Mouse (Mus musculus): Measurements from ENCODE around the gene Arfip1. TPM values are rescaled to one million over a fixed set of nuclear protein-coding genes. Genes with fewer than 3 reads are reported as not detected.

Arfip1 gene
- polyA plus RNA-seq, 1 experiment from 2014 or later = 60.9 TPM

GRCm38 (mm10) chr3:84586736-84587135 is 4.3 kb upstream of the Arfip1 start:
- no peaks in the 10 kb centered on the region for H3K9me3 ChIP-seq (ENCODE audit: control insufficient read depth, low read length)
- no peak overlapping the region for H3K4me3 ChIP-seq (ENCODE audit: low read depth, low read length)
- WGBS = 28% methylated on average over 5 of the region's 5 CpGs
- no peaks in the 10 kb centered on the region for H3K36me3 ChIP-seq (ENCODE audit: control insufficient read depth, insufficient read depth, low read length)
- no peak overlapping the region for H3K9ac ChIP-seq (ENCODE audit: low read length)
- H3K27me3 ChIP-seq (ENCODE audit: control insufficient read depth, insufficient read depth, low read length) = no peaks in the 10 kb centered on the region
- ATAC-seq (ENCODE audit: low FRiP score, low TSS enrichment) = no peak
- no peak for TF ChIP-seq EP300 (optimal IDR thresholded peaks at IDR 0.05)
- no peak for TF ChIP-seq CTCF (IDR thresholded peaks at IDR 0.05; ENCODE audit: low read depth)
- H3K4me2 ChIP-seq (replicated peaks; ENCODE audit: low read depth) = no peak overlapping the region
- no peaks in the 10 kb centered on the region for H3K4me1 ChIP-seq (replicated peaks; ENCODE audit: control insufficient read depth, insufficient read depth)
- no peak overlapping the region for H3K27ac ChIP-seq (replicated peaks)
- DNase-seq (ENCODE audit: low spot score) = no peak

- H3K27me3 ChIP-seq (ENCODE audit: control insufficient read depth, insufficient read depth, low read length) = no peaks in the 10 kb centered on the region
- peak overlapping the region; percentile 77 for H3K9ac ChIP-seq (ENCODE audit: low read length)
- peak overlapping the region; percentile 97 for H3K27ac ChIP-seq (replicated peaks)
- H3K36me3 ChIP-seq (ENCODE audit: control insufficient read depth, insufficient read depth, low read length) = no peaks in the 10 kb centered on the region
- peak overlapping the region; percentile 69 for H3K4me2 ChIP-seq (replicated peaks; ENCODE audit: low read depth)
- no peaks in the 10 kb centered on the region for H3K9me3 ChIP-seq (ENCODE audit: control insufficient read depth, low read length)
- peak overlapping the region; percentile 85 for H3K4me3 ChIP-seq (ENCODE audit: low read depth, low read length)
- TF ChIP-seq CTCF (IDR thresholded peaks at IDR 0.05; ENCODE audit: low read depth) = no peak
- TF ChIP-seq EP300 (optimal IDR thresholded peaks at IDR 0.05) = no peak
- WGBS = under 1% methylated on average over 23 of the region's 27 CpGs
- DNase-seq (ENCODE audit: low spot score) = no peak
- no peak for ATAC-seq (ENCODE audit: low FRiP score, low TSS enrichment)
- peaks cover 4% of the 10 kb centered on the region for H3K4me1 ChIP-seq (replicated peaks; ENCODE audit: control insufficient read depth, insufficient read depth)
These were observed 470 bp upstream of the Arfip1 start for GRCm38 (mm10) chr3:84582913-84583276.

- Histone ChIP-seq H3K4me1 (replicated peaks; ENCODE audit: control insufficient read depth, insufficient read depth) (peaks cover 4% of the 10 kb centered on the region), H3K27me3 (ENCODE audit: control insufficient read depth, insufficient read depth, low read length) (no peaks in the 10 kb centered on the region), H3K9me3 (ENCODE audit: control insufficient read depth, low read length) (no peaks in the 10 kb centered on the region), H3K9ac (ENCODE audit: low read length) (peak overlapping the region; percentile 77), H3K4me3 (ENCODE audit: low read depth, low read length) (peak overlapping the region; percentile 85), H3K27ac (replicated peaks) (peak overlapping the region; percentile 97), H3K4me2 (replicated peaks; ENCODE audit: low read depth) (peak overlapping the region; percentile 69), H3K36me3 (ENCODE audit: control insufficient read depth, insufficient read depth, low read length) (no peaks in the 10 kb centered on the region)
- no peak for ATAC-seq (ENCODE audit: low FRiP score, low TSS enrichment)
- no peak for DNase-seq (ENCODE audit: low spot score)
- WGBS = 0% methylated on average over 4 of the region's 4 CpGs
- no peak for TF ChIP-seq CTCF (IDR thresholded peaks at IDR 0.05; ENCODE audit: low read depth)
- TF ChIP-seq EP300 (optimal IDR thresholded peaks at IDR 0.05) = no peak
These were observed 766 bp downstream of the Arfip1 start for GRCm38 (mm10) chr3:84581696-84582022.

- no peak for ATAC-seq (ENCODE audit: low FRiP score, low TSS enrichment)
- Histone ChIP-seq H3K4me3 (ENCODE audit: low read depth, low read length) (peak overlapping the region; percentile 85), H3K27ac (replicated peaks) (no peak overlapping the region), H3K9me3 (ENCODE audit: control insufficient read depth, low read length) (no peaks in the 10 kb centered on the region), H3K27me3 (ENCODE audit: control insufficient read depth, insufficient read depth, low read length) (no peaks in the 10 kb centered on the region), H3K9ac (ENCODE audit: low read length) (0 out of 2 replicates have a peak overlapping the region, but pooled peaks have one; percentile 8), H3K36me3 (ENCODE audit: control insufficient read depth, insufficient read depth, low read length) (no peaks in the 10 kb centered on the region), H3K4me1 (replicated peaks; ENCODE audit: control insufficient read depth, insufficient read depth) (peaks cover 4% of the 10 kb centered on the region), H3K4me2 (replicated peaks; ENCODE audit: low read depth) (peak overlapping the region; percentile 69)
- DNase-seq (ENCODE audit: low spot score) = no peak
- 11% methylated on average over 4 of the region's 4 CpGs for WGBS
- TF ChIP-seq CTCF (IDR thresholded peaks at IDR 0.05; ENCODE audit: low read depth) = no peak
- TF ChIP-seq EP300 (optimal IDR thresholded peaks at IDR 0.05) = no peak
These were observed 1.7 kb downstream of the Arfip1 start for GRCm38 (mm10) chr3:84580716-84581115.

GRCm38 (mm10) chr3:84570501-84570900 is 11.9 kb downstream of the Arfip1 start:
- no peak overlapping the region for H3K27ac ChIP-seq (replicated peaks)
- no peaks in the 10 kb centered on the region for H3K4me1 ChIP-seq (replicated peaks; ENCODE audit: control insufficient read depth, insufficient read depth)
- no peaks in the 10 kb centered on the region for H3K27me3 ChIP-seq (ENCODE audit: control insufficient read depth, insufficient read depth, low read length)
- H3K4me2 ChIP-seq (replicated peaks; ENCODE audit: low read depth) = no peak overlapping the region
- no peaks in the 10 kb centered on the region for H3K36me3 ChIP-seq (ENCODE audit: control insufficient read depth, insufficient read depth, low read length)
- ATAC-seq (ENCODE audit: low FRiP score, low TSS enrichment) (no peak), DNase-seq (ENCODE audit: low spot score) (no peak)
- no peak for TF ChIP-seq CTCF (IDR thresholded peaks at IDR 0.05; ENCODE audit: low read depth)
- TF ChIP-seq EP300 (optimal IDR thresholded peaks at IDR 0.05) = no peak
- H3K9me3 ChIP-seq (ENCODE audit: control insufficient read depth, low read length) = no peaks in the 10 kb centered on the region
- no peak overlapping the region for H3K9ac ChIP-seq (ENCODE audit: low read length)
- WGBS = 82% methylated on average over 3 of the region's 3 CpGs
- H3K4me3 ChIP-seq (ENCODE audit: low read depth, low read length) = no peak overlapping the region

GRCm38 (mm10) chr3:84569587-84569986 is 12.8 kb downstream of the Arfip1 start:
- Histone ChIP-seq H3K27me3 (ENCODE audit: control insufficient read depth, insufficient read depth, low read length) (no peaks in the 10 kb centered on the region), H3K9me3 (ENCODE audit: control insufficient read depth, low read length) (no peaks in the 10 kb centered on the region), H3K4me3 (ENCODE audit: low read depth, low read length) (no peak overlapping the region), H3K27ac (replicated peaks) (no peak overlapping the region), H3K36me3 (ENCODE audit: control insufficient read depth, insufficient read depth, low read length) (no peaks in the 10 kb centered on the region), H3K9ac (ENCODE audit: low read length) (no peak overlapping the region), H3K4me1 (replicated peaks; ENCODE audit: control insufficient read depth, insufficient read depth) (no peaks in the 10 kb centered on the region), H3K4me2 (replicated peaks; ENCODE audit: low read depth) (no peak overlapping the region)
- ATAC-seq (ENCODE audit: low FRiP score, low TSS enrichment) (no peak), DNase-seq (ENCODE audit: low spot score) (no peak)
- 70% methylated on average over 6 of the region's 6 CpGs for WGBS
- no peak for TF ChIP-seq CTCF (IDR thresholded peaks at IDR 0.05; ENCODE audit: low read depth)
- TF ChIP-seq EP300 (optimal IDR thresholded peaks at IDR 0.05) = no peak
